Mouse (Mus musculus) T-cell, adult 2 months (primary cell): ENCODE measurements around the gene Creb3l4.

Experiments
- DNase-seq: peaks from one replicate; pipeline ENCODE4 v3.0.0; 2022; ENCODE audit warnings: low spot score

Creb3l4 gene

GRCm38 (mm10) chr3:90231507-90232333, 11.6 kb downstream of the Creb3l4 start, which contains the start of gene Jtb:
Gene Jtb (plus strand): TSS chr3:90231597.
- peak; percentile 93 for DNase-seq

GRCm38 (mm10) chr3:90231075-90231474, 12.2 kb downstream of the Creb3l4 start:
- DNase-seq = no peak

- DNase-seq = no peak
Observed at GRCm38 (mm10) chr3:90224331-90224730, 19.0 kb downstream of the Creb3l4 start.

GRCm38 (mm10) chr3:90222941-90223340, 20.4 kb downstream of the Creb3l4 start:
- DNase-seq = no peak

- DNase-seq = no peak
Observed at GRCm38 (mm10) chr3:90222455-90222854, 20.9 kb downstream of the Creb3l4 start.

GRCm38 (mm10) chr3:90221123-90221522, 22.2 kb downstream of the Creb3l4 start:
- no peak for DNase-seq

GRCm38 (mm10) chr3:90220531-90220951, 22.8 kb downstream of the Creb3l4 start:
- DNase-seq = no peak

GRCm38 (mm10) chr3:90220088-90220487, 23.2 kb downstream of the Creb3l4 start:
- peak; percentile 53 for DNase-seq

GRCm38 (mm10) chr3:90215825-90216380, 27.4 kb downstream of the Creb3l4 start:
- DNase-seq = no peak

GRCm38 (mm10) chr3:90213956-90214684, 29.2 kb downstream of the Creb3l4 start:
- DNase-seq = no peak

- DNase-seq = peak; percentile 93
Observed at GRCm38 (mm10) chr3:90213377-90213866, 29.9 kb downstream of the Creb3l4 start, which contains the start of the genes Rps27 and Rab13. Gene Rps27 (minus strand): TSS chr3:90213651. Gene Rab13 (plus strand): TSS chr3:90213695.

- no peak for DNase-seq
Observed at GRCm38 (mm10) chr3:90212723-90213122, 30.6 kb downstream of the Creb3l4 start.

GRCm38 (mm10) chr3:90211475-90212398, 31.6 kb downstream of the Creb3l4 start:
- DNase-seq = peak; percentile 56

GRCm38 (mm10) chr3:90209908-90210566, 33.3 kb downstream of the Creb3l4 start:
- DNase-seq = no peak

GRCm38 (mm10) chr3:90208662-90209061, 34.6 kb downstream of the Creb3l4 start:
- no peak for DNase-seq

GRCm38 (mm10) chr3:90204582-90204981, 38.7 kb downstream of the Creb3l4 start:
- no peak for DNase-seq

- no peak for DNase-seq
Observed at GRCm38 (mm10) chr3:90203619-90204018, 39.7 kb downstream of the Creb3l4 start.

- DNase-seq = no peak
Observed at GRCm38 (mm10) chr3:90202884-90203283, 40.4 kb downstream of the Creb3l4 start.

- DNase-seq = no peak
Observed at GRCm38 (mm10) chr3:90197548-90197947, 45.8 kb downstream of the Creb3l4 start.

- DNase-seq = no peak
Observed at GRCm38 (mm10) chr3:90195644-90196043, 47.7 kb downstream of the Creb3l4 start.

GRCm38 (mm10) chr3:90194759-90195158, 48.6 kb downstream of the Creb3l4 start:
- no peak for DNase-seq
